Mouse (Mus musculus): Measurements from ENCODE around the gene Tspan14.
A peak's percentile ranks its signal among the peaks of the same experiment; 100 is the strongest.

Tspan14 gene

GRCm38 (mm10) chr14:40952715-40953114, 13.9 kb downstream of the Tspan14 start:
- DNase-seq (ENCODE audit: low read depth, low spot score), result peak; percentile 64

GRCm38 (mm10) chr14:40952301-40952700, 14.3 kb downstream of the Tspan14 start:
- no peak for DNase-seq (ENCODE audit: low read depth, low spot score)

- peak; percentile 75 for DNase-seq (ENCODE audit: low read depth, low spot score)
These were observed 16.6 kb downstream of the Tspan14 start for GRCm38 (mm10) chr14:40949730-40950614.

- peak; percentile 45 for DNase-seq (ENCODE audit: low read depth, low spot score)
These were observed 17.6 kb downstream of the Tspan14 start for GRCm38 (mm10) chr14:40949047-40949446.

- no peak for DNase-seq (ENCODE audit: low read depth, low spot score)
These were observed 18.1 kb downstream of the Tspan14 start for GRCm38 (mm10) chr14:40948522-40948921.

- DNase-seq (ENCODE audit: low read depth, low spot score), result no peak
These were observed 18.9 kb downstream of the Tspan14 start for GRCm38 (mm10) chr14:40947431-40948394.

- DNase-seq (ENCODE audit: low read depth, low spot score), result no peak
These were observed 22.8 kb downstream of the Tspan14 start for GRCm38 (mm10) chr14:40943802-40944201.

- no peak for DNase-seq (ENCODE audit: low read depth, low spot score)
These were observed 24.2 kb downstream of the Tspan14 start for GRCm38 (mm10) chr14:40942429-40942828.

GRCm38 (mm10) chr14:40938380-40938987, 28.1 kb downstream of the Tspan14 start:
- no peak for DNase-seq (ENCODE audit: low read depth, low spot score)

- DNase-seq (ENCODE audit: low read depth, low spot score), result peak; percentile 46
These were observed 29.6 kb downstream of the Tspan14 start for GRCm38 (mm10) chr14:40937052-40937451.

GRCm38 (mm10) chr14:40935481-40935880, 31.1 kb downstream of the Tspan14 start:
- DNase-seq (ENCODE audit: low read depth, low spot score), result no peak

GRCm38 (mm10) chr14:40935054-40935453, 31.6 kb downstream of the Tspan14 start:
- no peak for DNase-seq (ENCODE audit: low read depth, low spot score)

- DNase-seq (ENCODE audit: low read depth, low spot score), result peak; percentile 48
These were observed 33.3 kb downstream of the Tspan14 start for GRCm38 (mm10) chr14:40933328-40933727.

GRCm38 (mm10) chr14:40932225-40932624, 34.4 kb downstream of the Tspan14 start:
- DNase-seq (ENCODE audit: low read depth, low spot score), result no peak

GRCm38 (mm10) chr14:40931115-40931829, 35.3 kb downstream of the Tspan14 start:
- DNase-seq (ENCODE audit: low read depth, low spot score), result no peak

GRCm38 (mm10) chr14:40929943-40930342, 36.7 kb downstream of the Tspan14 start:
- no peak for DNase-seq (ENCODE audit: low read depth, low spot score)

GRCm38 (mm10) chr14:40928897-40929296, 37.7 kb downstream of the Tspan14 start:
- DNase-seq (ENCODE audit: low read depth, low spot score), result no peak

- no peak for DNase-seq (ENCODE audit: low read depth, low spot score)
These were observed 39.6 kb downstream of the Tspan14 start for GRCm38 (mm10) chr14:40927041-40927440.

- DNase-seq (ENCODE audit: low read depth, low spot score), result peak; percentile 50
These were observed 42.1 kb downstream of the Tspan14 start for GRCm38 (mm10) chr14:40924378-40925113.

- DNase-seq (ENCODE audit: low read depth, low spot score), result no peak
These were observed 45.4 kb downstream of the Tspan14 start for GRCm38 (mm10) chr14:40921241-40921640.

All from brain, adult 2 months (tissue).